Mouse (Mus musculus) bone marrow, adult 2 months (tissue): ENCODE results near the gene Cela3b. TPM values are rescaled to one million over a fixed set of nuclear protein-coding genes. Genes with fewer than 3 reads are reported as not detected.

Source experiments
- H3K27ac ChIP-seq: fragments of 200-500 bp; 2 replicates; pipeline ENCODE4 v1.5.1; 2012; ENCODE audit warnings: low read depth, mild to moderate bottlenecking, control low read depth, inconsistent platforms, low read length; ENCODE audit not compliant: control insufficient read depth, poor library complexity, insufficient read depth
- H3K4me1 ChIP-seq: fragments of 200-500 bp; 2 replicates; pipeline ENCODE4 v1.6.1; 2011; ENCODE audit warnings: low read length; ENCODE audit not compliant: control insufficient read depth, insufficient read depth
- H3K4me3 ChIP-seq: fragments of 200-500 bp; replicated peaks from 2 replicates; pipeline ENCODE3; 2011; ENCODE audit warnings: mild to moderate bottlenecking, low read depth, low read length, control low read depth; ENCODE audit not compliant: control insufficient read depth
- CTCF ChIP-seq: fragments of 200-500 bp; IDR thresholded peaks from 2 replicates; pipeline ENCODE4 v1.5.1; 2011; ENCODE audit warnings: low read length, control low read depth; ENCODE audit not compliant: control insufficient read depth, insufficient read depth
- POLR2A ChIP-seq: fragments of 200-500 bp; IDR thresholded peaks from 2 replicates; pipeline ENCODE4 v1.6.1; 2011; ENCODE audit warnings: low read depth, mild to moderate bottlenecking, control low read depth, low read length, borderline replicate concordance; ENCODE audit not compliant: control insufficient read depth
- WGBS: fragments of 180-500 bp; shearing (Covaris S2); methylation state at CpG from one replicate; pipeline ENCODE4 v1.1.7; 2018; 5-methylcytosine and 5-hydroxymethylcytosine counted together
- polyA plus RNA-seq: library from polyadenylated mRNA; stranded (reverse); fragments of >200 nt; gene quantifications from 2 replicates; pipeline ENCODE4 v1.2.4, GENCODE M21; 2011; ENCODE audit warnings: low replicate concordance; ENCODE audit not compliant: missing spikeins, insufficient read depth, insufficient read length

Cela3b gene
- not detected in 2 replicates for polyA plus RNA-seq

DNA sequence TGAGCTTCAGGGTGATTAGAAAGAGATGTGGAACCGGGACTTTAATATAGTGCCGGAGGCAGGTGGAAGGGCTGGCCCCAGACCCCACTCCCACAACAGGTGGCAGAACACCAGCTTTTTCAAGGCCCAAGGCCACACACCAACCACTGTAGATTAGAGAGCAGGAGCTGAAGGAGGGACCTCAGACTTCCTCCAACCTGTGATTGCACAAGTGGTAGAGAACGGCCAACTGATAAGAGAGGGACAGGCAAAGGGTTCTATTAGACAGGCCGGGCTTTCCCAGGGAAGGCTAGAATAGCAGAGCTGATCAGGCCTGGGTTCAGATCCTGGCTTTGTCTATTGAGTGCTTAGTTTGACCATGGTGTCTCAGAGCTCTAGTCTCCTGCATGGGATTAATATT lies at the start of gene Cela3b:
Gene Cela3b, minus strand, starts transcription at position 39 of the 400 bp plus-strand sequence.
- no peak for TF ChIP-seq CTCF
- TF ChIP-seq POLR2A: no peak
- no peak within 1 kb of the TSS for H3K4me3 ChIP-seq
- WGBS: 39% methylated on average over 4 of the region's 4 CpGs
- no peaks in the 10 kb centered on the region for H3K4me1 ChIP-seq
- no peak within 1 kb of the TSS for H3K27ac ChIP-seq

- TF ChIP-seq CTCF: no peak
- TF ChIP-seq POLR2A: no peak
- no peaks in the 10 kb centered on the region for H3K4me1 ChIP-seq
- no peak overlapping the region for H3K27ac ChIP-seq
- 74% methylated on average over 6 of the region's 6 CpGs for WGBS
- no peak overlapping the region for H3K4me3 ChIP-seq
Observed at GRCm38 (mm10) chr4:137479757-137480156, 49.4 kb upstream of the Cela3b start.

- Histone ChIP-seq H3K4me1 (no peaks in the 10 kb centered on the region), H3K27ac (no peak overlapping the region), H3K4me3 (no peak overlapping the region)
- TF ChIP-seq CTCF (no peak), POLR2A (no peak)
- 59% methylated on average over 5 of the region's 5 CpGs for WGBS
Observed at GRCm38 (mm10) chr4:137478306-137478705, 48.0 kb upstream of the Cela3b start.

GRCm38 (mm10) chr4:137477611-137478010 lies 47.3 kb upstream of the Cela3b start:
- no peak overlapping the region for H3K27ac ChIP-seq
- H3K4me1 ChIP-seq: no peaks in the 10 kb centered on the region
- H3K4me3 ChIP-seq: no peak overlapping the region
- 64% methylated on average over 6 of the region's 6 CpGs for WGBS
- TF ChIP-seq CTCF (no peak), POLR2A (no peak)

DNA sequence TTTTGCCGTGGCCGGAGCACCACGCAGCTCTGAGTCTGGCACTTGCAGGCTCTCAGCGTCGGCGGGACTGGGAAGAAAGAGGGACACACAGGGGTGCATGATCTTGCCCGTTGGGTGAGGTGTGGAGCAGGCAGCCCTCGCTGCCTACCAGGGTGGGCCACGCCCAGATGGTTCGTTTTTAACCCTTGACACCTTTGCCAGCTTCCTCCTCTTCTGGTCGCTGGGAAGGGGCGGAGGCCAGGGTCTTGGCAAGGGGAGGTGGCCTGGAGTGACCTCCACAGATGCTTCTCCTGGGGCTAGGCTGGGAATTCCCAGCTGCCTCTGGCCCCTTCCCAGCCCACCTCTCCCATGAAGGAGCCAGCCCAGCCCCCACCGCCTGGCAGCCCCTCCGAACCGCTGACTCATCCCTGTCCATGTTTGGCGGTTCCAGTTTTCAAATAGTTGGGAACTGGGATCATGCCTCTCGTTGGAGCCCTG lies 46.5 kb upstream of the Cela3b start:
- Histone ChIP-seq H3K4me1 (no peaks in the 10 kb centered on the region), H3K4me3 (no peak overlapping the region), H3K27ac (no peak overlapping the region)
- no peak for TF ChIP-seq POLR2A
- TF ChIP-seq CTCF: no peak
- 50% methylated on average over 17 of the region's 17 CpGs for WGBS

GRCm38 (mm10) chr4:137476065-137476760 lies 45.9 kb upstream of the Cela3b start:
- WGBS: 59% methylated on average over 10 of the region's 10 CpGs
- no peak overlapping the region for H3K4me3 ChIP-seq
- TF ChIP-seq POLR2A (no peak), CTCF (no peak)
- H3K4me1 ChIP-seq: no peaks in the 10 kb centered on the region
- no peak overlapping the region for H3K27ac ChIP-seq

DNA sequence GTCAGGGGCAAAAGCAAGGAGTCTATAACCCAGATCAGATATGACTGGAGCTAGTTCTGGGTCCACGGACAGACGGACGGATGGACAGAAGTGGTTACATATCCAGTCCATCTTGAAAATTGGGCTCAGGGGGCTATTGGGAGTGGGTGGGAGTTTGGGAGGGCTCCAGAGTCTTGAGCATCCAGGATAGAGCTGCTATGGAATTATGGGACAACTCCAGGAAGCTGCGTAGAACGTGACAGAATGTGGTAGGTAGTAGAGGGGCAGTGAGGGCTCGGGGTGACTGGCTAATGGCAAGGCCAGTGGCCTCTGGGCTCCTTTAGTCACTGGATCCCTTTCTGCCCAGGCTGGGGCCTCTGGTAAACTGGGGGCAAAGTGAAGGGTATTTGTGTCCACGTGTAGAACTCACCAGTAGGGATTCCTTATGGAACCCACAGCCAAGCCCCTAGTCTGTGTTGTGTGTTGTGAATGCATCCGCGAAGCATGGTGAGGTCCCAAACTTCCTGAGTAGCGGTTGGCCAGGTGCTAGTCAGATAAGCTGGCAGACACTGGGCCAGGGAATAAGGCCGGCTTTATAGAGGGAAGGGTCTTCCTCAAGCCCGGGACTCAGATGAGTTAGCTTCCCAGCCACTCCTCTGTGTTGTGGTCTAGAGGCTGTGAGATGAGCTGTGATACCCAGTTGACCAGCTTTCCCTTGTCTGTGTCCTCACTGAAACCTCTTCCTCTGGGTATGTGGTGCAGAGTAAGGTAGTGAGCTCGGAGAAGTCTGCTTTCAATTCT lies 45.1 kb upstream of the Cela3b start:
- Histone ChIP-seq H3K27ac (no peak overlapping the region), H3K4me3 (no peak overlapping the region), H3K4me1 (no peaks in the 10 kb centered on the region)
- TF ChIP-seq CTCF (no peak), POLR2A (no peak)
- 81% methylated on average over 13 of the region's 13 CpGs for WGBS

DNA sequence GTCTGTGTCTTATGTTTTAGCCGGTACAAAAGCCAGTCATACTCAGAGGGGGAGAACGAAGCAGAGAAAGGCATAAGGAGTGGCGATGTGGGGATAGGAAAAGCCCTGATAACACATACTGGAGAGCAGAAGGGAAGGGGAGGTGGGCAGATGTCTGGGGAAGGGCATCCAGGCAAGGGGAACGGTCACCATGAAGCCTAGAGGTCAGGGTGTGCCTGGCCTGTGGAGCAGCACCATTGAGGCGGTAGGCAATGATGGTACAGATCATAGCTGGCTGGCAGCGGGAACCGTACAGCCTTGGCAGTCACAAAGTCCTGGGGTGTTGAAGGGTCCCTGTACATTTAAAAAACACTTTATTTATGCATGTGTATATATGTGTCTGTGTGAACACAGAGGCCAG lies 44.4 kb upstream of the Cela3b start:
- TF ChIP-seq CTCF: no peak
- TF ChIP-seq POLR2A: no peak
- 86% methylated on average over 7 of the region's 7 CpGs for WGBS
- no peaks in the 10 kb centered on the region for H3K4me1 ChIP-seq
- H3K27ac ChIP-seq: no peak overlapping the region
- no peak overlapping the region for H3K4me3 ChIP-seq
